Mouse (Mus musculus) CH12.LX (cell line): ENCODE measurements around the gene Zfp638.

Experiments
- CTCF ChIP-seq, 2 experiments: IDR thresholded peaks in 1 of 2; conservative IDR thresholded peaks in 1 of 2; 2 replicates each; pipeline ENCODE4 v1.5.1; 2011 to 2012; ENCODE audit warnings: low read depth in 2 of 2, low read length in 2 of 2, improper control_type of control experiment in 1 of 2, inconsistent platforms in 1 of 2, mild to moderate bottlenecking in 1 of 2, moderate library complexity in 1 of 2
- EP300 ChIP-seq: IDR thresholded peaks from 2 replicates; pipeline ENCODE4 v1.6.1; 2011; ENCODE audit warnings: low read length, improper control_type of control experiment
- KAT2A ChIP-seq: IDR thresholded peaks from 2 replicates; pipeline ENCODE4 v1.6.1; 2012; ENCODE audit warnings: low read length, improper control_type of control experiment, inconsistent platforms; ENCODE audit not compliant: insufficient replicate concordance
- MAFK ChIP-seq: IDR thresholded peaks from 2 replicates; pipeline ENCODE4 v1.6.1; 2011; ENCODE audit warnings: low read length, improper control_type of control experiment; ENCODE audit not compliant: insufficient replicate concordance
- MAX ChIP-seq: IDR thresholded peaks from 2 replicates; pipeline ENCODE4 v1.6.1; 2011; ENCODE audit warnings: low read length, improper control_type of control experiment
- MAZ ChIP-seq: IDR thresholded peaks from 2 replicates; pipeline ENCODE4 v1.6.1; 2012; ENCODE audit warnings: low read depth, mild to moderate bottlenecking, inconsistent platforms, low read length, improper control_type of control experiment, moderate library complexity
- POLR2A ChIP-seq: IDR thresholded peaks from 2 replicates; pipeline ENCODE4 v1.6.1; 2011; ENCODE audit warnings: low read depth, mild to moderate bottlenecking, improper control_type of control experiment, low read length
- RCOR1 ChIP-seq: conservative IDR thresholded peaks from 2 replicates; pipeline ENCODE4 v1.6.1; 2012; ENCODE audit warnings: low read depth, mild to moderate bottlenecking, inconsistent platforms, low read length, improper control_type of control experiment
- TBP ChIP-seq: conservative IDR thresholded peaks from 2 replicates; pipeline ENCODE4 v1.6.1; 2011; ENCODE audit warnings: low read depth, low read length, improper control_type of control experiment
- TCF12 ChIP-seq: IDR thresholded peaks from 2 replicates; pipeline ENCODE4 v1.6.1; 2014; ENCODE audit warnings: low read depth, mild to moderate bottlenecking, inconsistent platforms, low read length, improper control_type of control experiment
- USF1 ChIP-seq: IDR thresholded peaks from 2 replicates; pipeline ENCODE4 v1.6.1; 2014; ENCODE audit warnings: low read depth, mild to moderate bottlenecking, inconsistent platforms, low read length, improper control_type of control experiment
- ZMIZ1 ChIP-seq: IDR thresholded peaks from 2 replicates; pipeline ENCODE4 v1.6.1; 2012; ENCODE audit warnings: low read depth, mild to moderate bottlenecking, inconsistent platforms, low read length, improper control_type of control experiment

- TF ChIP-seq RCOR1, result no peak
- no peak for TF ChIP-seq CTCF (conservative IDR thresholded peaks at IDR 0.05 in 1 of 2, IDR thresholded peaks at IDR 0.05 in 1 of 2; ENCODE audit: low read depth in 2 of 2, low read length in 2 of 2)
- TF ChIP-seq ZMIZ1, result no peak
- TF ChIP-seq TBP, result no peak
- TF ChIP-seq USF1, result no peak
- TF ChIP-seq POLR2A, result no peak
- TF ChIP-seq MAZ, result no peak
- TF ChIP-seq KAT2A, result no peak
- no peak for TF ChIP-seq TCF12
- TF ChIP-seq EP300, result no peak
- no peak for TF ChIP-seq MAFK
- no peak for TF ChIP-seq MAX
Observed at GRCm38 (mm10) chr6:83866423-83866822, 486 bp upstream of the Zfp638 start.
